Mouse (Mus musculus): ENCODE data around the gene Cnp. TPM values are rescaled to one million over a fixed set of nuclear protein-coding genes. Genes with fewer than 3 reads are reported as not detected.

Cnp gene
- polyA plus RNA-seq, 1 experiment from 2014 or later: 25.1 TPM

Other genes starting within 250 kb of the Cnp start
- 0.37 TPM in 1 of 2 replicates, not detected in the other for gene Gast, start 240.5 kb upstream of the Cnp start, polyA plus RNA-seq (2016; fragmentation: Nextera tagmentation; extraction: Ambion mirVana)
- 14.0 and 14.2 TPM in 2 replicates for gene Hap1, start 218.8 kb upstream of the Cnp start, polyA plus RNA-seq (2016; fragmentation: Nextera tagmentation; extraction: Ambion mirVana)
- gene Jup, start 177.1 kb upstream of the Cnp start, polyA plus RNA-seq (2016; fragmentation: Nextera tagmentation; extraction: Ambion mirVana): 45.8 and 52.6 TPM in 2 replicates
- gene P3h4, start 160.1 kb upstream of the Cnp start, polyA plus RNA-seq (2016; fragmentation: Nextera tagmentation; extraction: Ambion mirVana): 34.1 and 34.9 TPM in 2 replicates
- gene Fkbp10, start 159.2 kb upstream of the Cnp start, polyA plus RNA-seq (2016; fragmentation: Nextera tagmentation; extraction: Ambion mirVana): 61.4 and 67.0 TPM in 2 replicates
- gene Nt5c3b, start 133.1 kb upstream of the Cnp start, polyA plus RNA-seq (2016; fragmentation: Nextera tagmentation; extraction: Ambion mirVana): 150 and 156 TPM in 2 replicates
- 0.75 and 0.98 TPM in 2 replicates for gene Klhl10, start 133.0 kb upstream of the Cnp start, polyA plus RNA-seq (2016; fragmentation: Nextera tagmentation; extraction: Ambion mirVana)
- 7.4 and 8.5 TPM in 2 replicates for gene Klhl11, start 102.2 kb upstream of the Cnp start, polyA plus RNA-seq (2016; fragmentation: Nextera tagmentation; extraction: Ambion mirVana)
- 291 and 321 TPM in 2 replicates for gene Acly, start 46.9 kb upstream of the Cnp start, polyA plus RNA-seq (2016; fragmentation: Nextera tagmentation; extraction: Ambion mirVana)
- gene Ttc25, start 29.3 kb upstream of the Cnp start, polyA plus RNA-seq (2016; fragmentation: Nextera tagmentation; extraction: Ambion mirVana): 1.4 and 1.7 TPM in 2 replicates
- 77.2 and 81.4 TPM in 2 replicates for gene Nkiras2, start 44.3 kb downstream of the Cnp start, polyA plus RNA-seq (2016; fragmentation: Nextera tagmentation; extraction: Ambion mirVana)
- gene Dnajc7, start 45.3 kb downstream of the Cnp start, polyA plus RNA-seq (2016; fragmentation: Nextera tagmentation; extraction: Ambion mirVana): 272 and 279 TPM in 2 replicates
- gene Zfp385c, start 117.6 kb downstream of the Cnp start, polyA plus RNA-seq (2016; fragmentation: Nextera tagmentation; extraction: Ambion mirVana): 1.2 TPM in 2 replicates
- gene Dhx58, start 129.4 kb downstream of the Cnp start, polyA plus RNA-seq (2016; fragmentation: Nextera tagmentation; extraction: Ambion mirVana): 3.3 and 3.6 TPM in 2 replicates
- gene Kat2a, start 137.6 kb downstream of the Cnp start, polyA plus RNA-seq (2016; fragmentation: Nextera tagmentation; extraction: Ambion mirVana): 72.4 and 80.6 TPM in 2 replicates
- gene Hspb9, start 138.9 kb downstream of the Cnp start, polyA plus RNA-seq (2016; fragmentation: Nextera tagmentation; extraction: Ambion mirVana): 0.56 TPM in 1 of 2 replicates, not detected in the other
- gene Rab5c, start 163.3 kb downstream of the Cnp start, polyA plus RNA-seq (2016; fragmentation: Nextera tagmentation; extraction: Ambion mirVana): 13.0 and 13.1 TPM in 2 replicates
- gene Kcnh4, start 185.0 kb downstream of the Cnp start, polyA plus RNA-seq (2016; fragmentation: Nextera tagmentation; extraction: Ambion mirVana): 0.64 and 0.71 TPM in 2 replicates
- gene Hcrt, start 188.0 kb downstream of the Cnp start, polyA plus RNA-seq (2016; fragmentation: Nextera tagmentation; extraction: Ambion mirVana): not detected in 2 replicates
- 3.3 and 3.7 TPM in 2 replicates for gene Ghdc, start 196.1 kb downstream of the Cnp start, polyA plus RNA-seq (2016; fragmentation: Nextera tagmentation; extraction: Ambion mirVana)

All from embryonic facial prominence, embryonic 10.5 days (tissue).